Mouse (Mus musculus) spleen, adult 2 months (tissue): ENCODE results near the gene Arih2. TPM values are rescaled to one million over a fixed set of nuclear protein-coding genes. Genes with fewer than 3 reads are reported as not detected.

Source experiments
- DNase-seq, 2 experiments: peaks; one replicate each; pipeline versions ENCODE4 v3.0.0 to v3.0.0-alpha.2; 2012 to 2021; ENCODE audit warnings: low spot score in 2 of 2, low read depth in 1 of 2
- H3K27ac ChIP-seq: fragments of 200-500 bp; 2 replicates; pipeline ENCODE4 v1.5.1; 2012; ENCODE audit warnings: low read length, inconsistent platforms; ENCODE audit not compliant: insufficient read depth
- H3K27me3 ChIP-seq: fragments of 200-500 bp; 2 replicates; pipeline ENCODE4 v1.6.1; 2012; ENCODE audit warnings: mild to moderate bottlenecking, moderate library complexity, low read length, inconsistent platforms; ENCODE audit not compliant: control insufficient read depth, insufficient read depth
- H3K36me3 ChIP-seq: fragments of 200-500 bp; 2 replicates; pipeline ENCODE4 v1.6.1; 2012; ENCODE audit warnings: mild to moderate bottlenecking, low read length, inconsistent platforms; ENCODE audit not compliant: control insufficient read depth, insufficient read depth
- H3K4me1 ChIP-seq: fragments of 200-500 bp; 2 replicates; pipeline ENCODE4 v1.6.1; 2011; ENCODE audit warnings: inconsistent platforms; ENCODE audit not compliant: control insufficient read depth, insufficient read depth, insufficient read length
- H3K4me3 ChIP-seq: fragments of 200-500 bp; 2 replicates; pipeline ENCODE4 v1.5.1; 2011; ENCODE audit warnings: mild to moderate bottlenecking, inconsistent platforms; ENCODE audit not compliant: insufficient read depth, insufficient read length; ENCODE audit errors: extremely low read depth
- CTCF ChIP-seq: fragments of 200-500 bp; IDR thresholded peaks from 2 replicates; pipeline ENCODE4 v1.5.1; 2011; ENCODE audit warnings: mild to moderate bottlenecking, inconsistent platforms; ENCODE audit not compliant: insufficient read depth, insufficient read length, insufficient replicate concordance; ENCODE audit errors: extremely low read depth
- POLR2A ChIP-seq: fragments of 200-500 bp; IDR thresholded peaks from 2 replicates; pipeline ENCODE4 v1.6.1; 2011; ENCODE audit warnings: low read depth, low read length, inconsistent platforms
- WGBS: fragments of 180-500 bp; shearing (Covaris S2); methylation state at CpG from one replicate; pipeline ENCODE4 v1.1.7; 2018; 5-methylcytosine and 5-hydroxymethylcytosine counted together
- polyA plus RNA-seq: library from polyadenylated mRNA; depleted of rRNA; stranded (reverse); fragments of >200 nt; gene quantifications from 2 replicates; pipeline ENCODE4 v1.2.3, GENCODE M21; 2012

Arih2 gene
- polyA plus RNA-seq, 1 experiment = 28.4 TPM

DNA sequence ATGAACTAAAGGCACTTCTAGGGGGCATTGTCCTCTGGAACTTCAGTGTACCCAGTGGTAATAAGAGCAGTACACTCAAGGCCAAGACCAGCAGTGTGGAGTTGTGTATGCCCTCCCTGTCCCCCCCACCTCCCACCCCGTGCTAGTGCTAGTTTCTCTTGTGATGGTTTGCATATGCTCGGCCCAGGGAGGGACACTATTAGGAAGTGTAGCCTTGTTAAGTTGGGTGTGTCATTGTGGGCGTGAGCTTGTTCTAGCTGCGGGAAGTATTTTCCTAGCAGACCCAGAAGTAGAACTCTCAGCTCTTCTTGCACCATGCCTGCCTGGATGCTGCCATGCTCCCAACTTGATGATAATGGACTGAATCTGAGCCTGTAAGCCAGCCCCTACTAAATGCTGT is 47.2 kb downstream of the Arih2 start:
- H3K4me3 ChIP-seq = no peak overlapping the region
- H3K4me1 ChIP-seq = peaks cover 6% of the 10 kb centered on the region
- DNase-seq = no peak
- peaks cover 2% of the 10 kb centered on the region; the same call in 1 of the 2 replicates for H3K27me3 ChIP-seq
- WGBS = 75% methylated on average over 4 of the region's 4 CpGs
- no peak overlapping the region for H3K27ac ChIP-seq
- H3K36me3 ChIP-seq = peaks cover 23% of the 10 kb centered on the region
- no peak for TF ChIP-seq POLR2A
- no peak for TF ChIP-seq CTCF

DNA sequence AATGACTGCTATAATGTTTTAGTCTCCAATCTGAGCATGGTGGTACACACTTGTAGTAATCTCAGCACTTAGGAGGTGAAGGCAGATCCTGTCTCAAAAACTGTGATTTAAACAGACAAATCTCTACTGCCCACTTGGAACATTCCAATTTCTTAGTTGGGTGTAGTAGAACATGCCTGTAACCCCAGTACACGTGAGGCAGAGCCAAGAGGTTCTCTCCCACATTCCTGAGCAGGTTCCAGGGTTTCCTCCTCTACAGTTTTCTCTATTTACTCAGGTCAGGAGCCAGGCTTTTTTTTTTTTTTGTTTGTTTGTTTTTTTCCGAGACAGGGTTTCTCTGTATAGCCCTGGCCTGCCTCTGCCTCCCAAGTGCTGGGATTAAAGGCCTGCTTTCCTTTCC is 49.2 kb downstream of the Arih2 start:
- no peak for DNase-seq
- no peak overlapping the region for H3K27ac ChIP-seq
- H3K4me3 ChIP-seq = no peak overlapping the region
- H3K27me3 ChIP-seq = peaks cover 2% of the 10 kb centered on the region; the same call in 1 of the 2 replicates
- TF ChIP-seq POLR2A (no peak), CTCF (no peak)
- peaks cover 8% of the 10 kb centered on the region for H3K4me1 ChIP-seq
- peaks cover 14% of the 10 kb centered on the region for H3K36me3 ChIP-seq
- 88% methylated on average over 2 of the region's 2 CpGs for WGBS

DNA sequence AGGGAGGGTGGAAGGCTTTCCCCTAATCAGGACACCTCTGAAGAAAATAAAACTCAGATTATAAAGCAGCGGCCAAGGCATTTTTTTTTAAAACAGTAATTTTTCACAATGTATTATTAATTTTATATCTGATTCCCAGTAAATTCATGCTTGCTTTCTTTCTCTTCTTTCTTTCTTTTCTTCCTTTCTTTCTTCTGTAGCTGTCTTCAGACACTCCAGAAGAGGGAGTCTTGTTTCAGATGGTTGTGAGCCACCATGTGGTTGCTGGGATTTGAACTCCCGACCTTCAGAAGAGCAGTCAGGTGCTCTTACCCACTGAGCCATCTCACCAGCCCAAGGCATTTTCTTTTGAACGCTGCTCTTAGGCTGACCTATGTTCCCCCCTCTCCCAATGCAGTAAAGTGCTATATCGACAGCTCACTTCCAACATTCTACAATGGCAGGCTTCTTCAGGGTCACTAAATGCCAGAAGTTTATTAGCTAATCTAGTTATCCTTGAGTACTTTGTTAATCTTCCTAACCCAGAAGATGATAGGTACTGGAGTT is 50.1 kb downstream of the Arih2 start:
- TF ChIP-seq POLR2A = no peak
- no peak for TF ChIP-seq CTCF
- peaks cover 8% of the 10 kb centered on the region for H3K4me1 ChIP-seq
- H3K4me3 ChIP-seq = no peak overlapping the region
- H3K27me3 ChIP-seq = peaks cover 2% of the 10 kb centered on the region; the same call in 1 of the 2 replicates
- DNase-seq = no peak
- peaks cover 8% of the 10 kb centered on the region for H3K36me3 ChIP-seq
- no peak overlapping the region for H3K27ac ChIP-seq
- 75% methylated on average over 4 of the region's 4 CpGs for WGBS

DNA sequence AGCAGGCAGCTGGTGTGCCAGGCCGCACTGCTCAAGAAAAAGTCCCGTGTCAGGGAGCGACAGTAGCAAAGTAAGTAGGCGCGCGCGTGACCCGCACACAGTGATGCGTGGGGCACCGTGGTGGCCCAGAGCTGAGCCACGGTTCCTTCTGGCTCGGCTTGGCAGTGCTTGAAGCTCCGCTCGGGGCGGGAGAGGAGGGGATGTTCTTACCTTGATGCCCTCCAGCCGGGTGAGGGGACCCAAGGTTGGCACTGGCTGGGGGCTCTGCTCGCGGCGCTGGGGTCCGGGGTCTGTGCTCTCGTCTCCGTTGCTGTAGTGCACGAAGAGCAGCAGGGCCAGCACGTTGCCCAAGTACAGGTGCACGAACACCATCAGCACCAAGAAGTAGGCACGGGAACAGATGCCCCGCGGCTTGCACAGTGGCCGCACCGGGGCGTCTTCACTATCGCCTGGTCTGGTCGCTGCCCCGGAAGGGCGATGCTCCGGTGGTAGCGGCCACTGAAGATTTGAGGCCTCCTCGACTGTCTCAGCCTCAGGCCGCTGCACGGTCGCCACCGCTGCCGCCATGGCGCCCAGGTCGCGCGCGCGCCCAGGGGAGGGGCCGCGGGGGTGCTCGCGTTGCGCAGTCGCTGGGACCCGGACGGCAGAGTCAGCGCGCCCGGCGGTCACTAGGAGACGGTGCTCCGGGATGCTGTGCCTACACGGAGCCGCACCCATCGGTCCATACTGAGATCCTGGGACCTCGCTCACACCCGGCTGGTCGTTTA is 52.0 kb downstream of the Arih2 start, which contains the start of gene P4htm:
Gene P4htm (minus strand): TSS at position 670 of the 767 bp plus-strand sequence.
- Histone ChIP-seq H3K27me3 (peaks cover 2% of the 10 kb centered on the region; the same call in 1 of the 2 replicates), H3K4me3 (peak within 1 kb of the TSS; percentile 81), H3K4me1 (peaks cover 8% of the 10 kb centered on the region), H3K27ac (no peak within 1 kb of the TSS), H3K36me3 (peaks cover 2% of the 10 kb centered on the region; the same call in 1 of the 2 replicates)
- no peak for TF ChIP-seq POLR2A
- no peak for TF ChIP-seq CTCF
- DNase-seq = peak in 1 of 2 experiments; percentile 37
- WGBS = 8% methylated on average over 69 of the region's 69 CpGs

DNA sequence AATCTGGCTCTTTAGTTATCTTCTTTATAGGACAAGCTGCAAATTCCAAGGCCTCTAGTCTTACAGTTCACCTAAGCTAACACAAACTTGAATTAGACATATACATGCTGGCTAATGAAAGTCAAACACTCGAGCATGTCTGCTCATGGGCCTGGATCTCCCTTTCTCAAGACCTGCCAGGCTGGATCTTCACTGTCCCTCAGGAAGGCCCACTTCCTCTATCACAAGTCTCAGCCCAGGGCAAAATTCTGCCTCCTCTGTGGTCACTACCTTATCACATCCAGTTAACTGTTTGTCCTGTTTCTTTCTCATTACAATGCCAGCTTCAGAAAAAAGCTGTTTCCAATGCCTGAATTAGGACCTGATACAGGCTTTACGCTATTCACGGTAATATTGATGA is 54.8 kb downstream of the Arih2 start:
- Histone ChIP-seq H3K4me3 (no peak overlapping the region), H3K4me1 (peaks cover 8% of the 10 kb centered on the region), H3K36me3 (no peaks in the 10 kb centered on the region), H3K27me3 (peaks cover 2% of the 10 kb centered on the region; the same call in 1 of the 2 replicates), H3K27ac (no peak overlapping the region)
- WGBS = 82% methylated on average over 3 of the region's 3 CpGs
- DNase-seq = no peak
- TF ChIP-seq CTCF (no peak), POLR2A (no peak)

DNA sequence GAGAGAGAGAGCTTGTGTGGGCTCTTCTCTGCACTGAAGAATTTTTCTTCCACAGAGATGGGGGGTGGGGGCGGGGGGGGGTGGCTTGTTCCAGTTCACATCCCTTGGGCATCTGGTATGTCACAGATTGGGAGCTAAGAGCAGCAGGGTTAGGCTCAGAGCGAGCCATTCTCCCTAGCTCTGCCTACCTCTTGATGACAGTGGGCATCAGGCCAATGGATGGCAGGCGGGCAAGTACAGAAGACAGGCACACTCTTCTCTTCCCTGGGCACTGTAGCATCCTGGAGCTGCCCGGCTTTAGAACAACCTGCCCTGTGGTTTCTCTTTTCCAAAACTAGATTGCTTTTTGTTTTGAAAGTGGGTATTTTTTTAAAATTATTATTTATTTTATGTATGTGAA is 57.7 kb downstream of the Arih2 start:
- no peaks in the 10 kb centered on the region for H3K4me1 ChIP-seq
- H3K36me3 ChIP-seq = no peaks in the 10 kb centered on the region
- TF ChIP-seq POLR2A = no peak
- no peak for TF ChIP-seq CTCF
- WGBS = 92% methylated on average over 4 of the region's 4 CpGs
- H3K27ac ChIP-seq = no peak overlapping the region
- DNase-seq = no peak
- no peaks in the 10 kb centered on the region for H3K27me3 ChIP-seq
- no peak overlapping the region for H3K4me3 ChIP-seq

DNA sequence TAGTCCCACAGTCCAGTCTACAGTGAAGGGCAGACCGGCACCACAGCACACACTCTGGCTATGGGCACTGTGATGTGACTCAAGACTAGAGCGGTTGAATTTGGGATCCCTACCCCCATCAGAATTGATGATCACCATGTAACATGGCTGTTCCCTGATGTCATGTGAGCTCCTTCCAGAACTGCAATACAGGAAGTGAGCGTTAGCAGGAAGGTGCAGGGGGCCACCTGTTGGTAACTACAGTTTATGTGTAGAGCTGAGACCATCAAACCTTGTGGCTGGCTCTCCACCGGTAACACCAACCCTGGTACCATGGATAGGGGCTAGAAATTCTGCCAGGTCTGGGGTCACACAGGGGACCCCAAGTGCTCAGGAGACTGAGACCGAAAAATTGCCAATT is 60.0 kb downstream of the Arih2 start:
- TF ChIP-seq CTCF (no peak), POLR2A (no peak)
- 69% methylated on average over 5 of the region's 5 CpGs for WGBS
- DNase-seq = no peak
- no peak overlapping the region for H3K27ac ChIP-seq
- H3K4me3 ChIP-seq = no peak overlapping the region
- no peaks in the 10 kb centered on the region for H3K4me1 ChIP-seq
- no peaks in the 10 kb centered on the region for H3K36me3 ChIP-seq
- no peaks in the 10 kb centered on the region for H3K27me3 ChIP-seq
